25 mouse cellular contexts compared by ENCODE assay signal in genomic region chr5:140056291-140056690, GRCm38 (mm10).
DNase-seq lines count a peak whose midpoint lies in the region; ATAC-seq and TF ChIP-seq lines count a peak whose summit lies in the region.
"Had no signal": no experiment of that assay in that cellular context is flagged by ENCODE, and none has a peak within 500 bp of the region (broad histone marks: within the 10 kb centered on the region; RNA-seq: fewer than 3 reads in every experiment).

No protein-coding gene starts in this region.

- ATAC-seq in heart, embryonic 12.5 days (ENCODE audit: insufficient number of reproducible peaks, low FRiP score) = no peak
- ATAC-seq: inflammation-experienced regulatory T-cells, adult 6 months; midbrain, embryonic 13.5 days had no signal

- H3K9me3 ChIP-seq in heart, embryonic 12.5 days (replicated peaks) = no peaks in the 10 kb centered on the region
- H3K9me3 ChIP-seq: forebrain, embryonic 12.5 days; heart, embryonic 13.5 days; hindbrain, embryonic 15.5 days; kidney, embryonic 15.5 days; limb, embryonic 13.5 days; lung, embryonic 15.5 days; midbrain, embryonic 13.5 days had no signal

- intact Hi-C loops in gastrocnemius, adult 2 months (cut with DNase I) = no loop called here
- intact Hi-C loops in heart, postnatal 10 days (cut with DNase I) = loop anchor here (5.0 kb wide), 1 partner anchor 81 kb away; no protein-coding TSS in a partner anchor

- H3K4me1 ChIP-seq in heart, embryonic 12.5 days (replicated peaks) = peaks cover 12% of the 10 kb centered on the region

- DNase-seq in gastrocnemius, adult 2 months = peak; percentile 65
- no peak for DNase-seq in gastrocnemius, postnatal 4 days (ENCODE audit: low spot score in 2 of 2)
- DNase-seq in heart, postnatal 10 days = peak; percentile 43 to 46
- DNase-seq in gastrocnemius, postnatal 25 days = peak; percentile 66
- DNase-seq in skeletal muscle tissue, adult 2 months (ENCODE audit: low read depth, low spot score) = peak; percentile 54
- no peak for DNase-seq in layer of hippocampus, adult 11-12 months (ENCODE audit: low spot score)
- DNase-seq: B cell, adult 2 months; cerebellum, adult 11-12 months; kidney, adult 11 months; kidney, postnatal 25 days; lung, postnatal 36 days; thymus, postnatal 4 days had no signal

- no peak for TF ChIP-seq CTCF in gastrocnemius, adult 2 months (IDR thresholded peaks at IDR 0.05)

- H3K9ac ChIP-seq in heart, embryonic 12.5 days = no peak overlapping the region
- H3K9ac ChIP-seq: forebrain, embryonic 12.5 days; heart, embryonic 13.5 days; hindbrain, embryonic 15.5 days; kidney, embryonic 15.5 days; limb, embryonic 13.5 days; lung, embryonic 15.5 days; midbrain, embryonic 13.5 days had no signal

- H3K4me3 ChIP-seq in gastrocnemius, adult 2 months = no peak overlapping the region
- H3K4me3 ChIP-seq in heart, embryonic 12.5 days = no peak overlapping the region
- H3K4me3 ChIP-seq: erythroblast, embryonic 14.5 days; forebrain, embryonic 12.5 days; heart, embryonic 13.5 days; hindbrain, embryonic 15.5 days; kidney, embryonic 15.5 days; layer of hippocampus, adult 2 months; left cerebral cortex, adult 2 months; limb, embryonic 13.5 days; lung, embryonic 15.5 days; midbrain, embryonic 13.5 days had no signal

- peak overlapping the region; percentile 43 for H3K27ac ChIP-seq in gastrocnemius, adult 2 months
- H3K27ac ChIP-seq in heart, embryonic 12.5 days (ENCODE audit: poor library complexity, severe bottlenecking) = no peak overlapping the region
- H3K27ac ChIP-seq: forebrain, embryonic 12.5 days; heart, embryonic 13.5 days; hindbrain, embryonic 15.5 days; kidney, embryonic 15.5 days; layer of hippocampus, adult 2 months; left cerebral cortex, adult 2 months; limb, embryonic 13.5 days; lung, embryonic 15.5 days; midbrain, embryonic 13.5 days had no signal

- 85% methylated on average over 3 of the region's 3 CpGs for WGBS in heart, embryonic 12.5 days

- no peaks in the 10 kb centered on the region for H3K36me3 ChIP-seq in heart, embryonic 12.5 days
- H3K36me3 ChIP-seq: forebrain, embryonic 12.5 days; heart, embryonic 13.5 days; hindbrain, embryonic 15.5 days; kidney, embryonic 15.5 days; limb, embryonic 13.5 days; lung, embryonic 15.5 days; midbrain, embryonic 13.5 days had no signal

- H3K27me3 ChIP-seq in heart, embryonic 12.5 days (replicated peaks) = peaks cover 9% of the 10 kb centered on the region
- H3K27me3 ChIP-seq: forebrain, embryonic 12.5 days; hindbrain, embryonic 15.5 days; kidney, embryonic 15.5 days; limb, embryonic 13.5 days; lung, embryonic 15.5 days; midbrain, embryonic 13.5 days had no signal

- no peak overlapping the region for H3K4me2 ChIP-seq in heart, embryonic 12.5 days
- H3K4me2 ChIP-seq: forebrain, embryonic 12.5 days; heart, embryonic 13.5 days; hindbrain, embryonic 15.5 days; kidney, embryonic 15.5 days; limb, embryonic 13.5 days; liver, embryonic 11.5 days; lung, embryonic 15.5 days; midbrain, embryonic 13.5 days had no signal

Comparison
In these comparisons a context has a peak if more than half of its experiments do, and no peak if none do; other contexts are left out.
1. DNase-seq: peak in gastrocnemius, adult 2 months (single experiment), heart, postnatal 10 days (2 of 2), gastrocnemius, postnatal 25 days (single experiment) and skeletal muscle tissue, adult 2 months (single experiment); none in gastrocnemius, postnatal 4 days (0 of 2) and layer of hippocampus, adult 11-12 months (single experiment).